25 mouse cellular contexts compared by ENCODE assay signal in the genomic region with DNA sequence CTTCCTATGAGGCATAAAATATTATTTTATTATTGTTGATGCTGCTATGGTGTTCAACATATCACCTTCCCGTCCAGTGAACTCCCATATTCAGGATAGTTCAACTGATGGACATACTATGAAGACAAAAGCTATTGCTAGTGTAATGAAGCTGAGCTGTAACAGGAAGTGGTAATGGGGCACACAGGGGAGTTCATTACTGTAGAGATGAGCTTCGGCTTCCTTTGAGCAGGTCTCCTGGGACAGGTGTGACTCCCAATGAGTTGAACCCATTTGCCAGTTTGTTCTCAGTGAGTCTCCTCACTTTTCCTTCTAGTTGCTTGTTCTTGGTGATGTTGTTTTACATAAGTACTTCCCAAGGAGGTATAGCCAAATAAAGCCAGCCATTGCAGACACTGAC. TPM values are rescaled to one million over a fixed set of nuclear protein-coding genes. Genes with fewer than 3 reads are reported as not detected.
A peak's percentile ranks its signal among the peaks of the same experiment; 100 is the strongest.
DNase-seq lines count a peak whose midpoint lies in the region; ATAC-seq and TF ChIP-seq lines count a peak whose summit lies in the region.
"Had no signal": no experiment of that assay in that cellular context is flagged by ENCODE, and none has a peak within 500 bp of the region (broad histone marks: within the 10 kb centered on the region; RNA-seq: fewer than 3 reads in every experiment).

No protein-coding gene starts in this region.

- H3K9me3 ChIP-seq in stomach, postnatal 0 days (ENCODE audit: control insufficient read depth, low read length), result no peaks in the 10 kb centered on the region
- H3K9me3 ChIP-seq: embryonic facial prominence, embryonic 10.5 days; embryonic facial prominence, embryonic 12.5 days; forebrain, embryonic 13.5 days; forebrain, embryonic 15.5 days had no signal

- TF ChIP-seq EP300 in stomach, postnatal 0 days (optimal IDR thresholded peaks at IDR 0.05), result no peak

- no peaks in the 10 kb centered on the region for H3K36me3 ChIP-seq in spleen, adult 2 months (ENCODE audit: control insufficient read depth, insufficient read depth, low read length)
- H3K36me3 ChIP-seq in stomach, postnatal 0 days (ENCODE audit: control insufficient read depth, insufficient read depth, low read length), result no peaks in the 10 kb centered on the region
- H3K36me3 ChIP-seq: embryonic facial prominence, embryonic 10.5 days; embryonic facial prominence, embryonic 12.5 days; forebrain, embryonic 15.5 days; G1E had no signal

- WGBS in spleen, adult 2 months, result 30% methylated on average over 2 of the region's 2 CpGs
- WGBS in stomach, postnatal 0 days, result 76% methylated on average over 2 of the region's 2 CpGs

- peak; percentile 30 to 36 for DNase-seq in spleen, adult 2 months (ENCODE audit: low read depth in 1 of 2, low spot score in 2 of 2)
- DNase-seq in spleen, postnatal 14 days (ENCODE audit: low spot score in 2 of 2), result no peak
- peak; percentile 25 to 43 for DNase-seq in B cell, adult 2 months
- DNase-seq in stomach, postnatal 0 days (ENCODE audit: low spot score), result no peak
- DNase-seq in urinary bladder, postnatal 10 days (ENCODE audit: low spot score), result no peak
- DNase-seq: adrenal gland, adult 8-10 months; adrenal gland, postnatal 14 days; adrenal gland, postnatal 36 days; cerebellum, adult 11-12 months; cerebellum, adult 2 months; cerebellum, adult 9-10 months; cerebellum, postnatal 10 days; cerebellum, postnatal 25 days; forebrain, postnatal 0 days had no signal

- peaks cover 3% of the 10 kb centered on the region; the same call in 1 of the 2 replicates for H3K4me1 ChIP-seq in spleen, adult 2 months (ENCODE audit: control insufficient read depth, insufficient read depth, insufficient read length)
- H3K4me1 ChIP-seq in stomach, postnatal 0 days (replicated peaks; ENCODE audit: control insufficient read depth, insufficient read depth), result no peaks in the 10 kb centered on the region
- H3K4me1 ChIP-seq: embryonic facial prominence, embryonic 10.5 days; embryonic facial prominence, embryonic 12.5 days; forebrain, embryonic 13.5 days; forebrain, embryonic 15.5 days had no signal

- no peak overlapping the region for H3K9ac ChIP-seq in stomach, postnatal 0 days (ENCODE audit: low read length)
- H3K9ac ChIP-seq: embryonic facial prominence, embryonic 12.5 days; forebrain, embryonic 13.5 days; forebrain, embryonic 15.5 days; forebrain, postnatal 0 days had no signal

- no peak overlapping the region for H3K4me3 ChIP-seq in spleen, adult 2 months (ENCODE audit: extremely low read depth, insufficient read depth, insufficient read length)
- H3K4me3 ChIP-seq in stomach, postnatal 0 days (ENCODE audit: low read depth, low read length), result no peak overlapping the region
- H3K4me3 ChIP-seq: embryonic facial prominence, embryonic 10.5 days; embryonic facial prominence, embryonic 12.5 days; forebrain, embryonic 13.5 days; forebrain, embryonic 15.5 days had no signal

- H3K27ac ChIP-seq in spleen, adult 2 months (ENCODE audit: insufficient read depth, low read length), result no peak overlapping the region
- no peak overlapping the region for H3K27ac ChIP-seq in stomach, postnatal 0 days (replicated peaks)
- H3K27ac ChIP-seq: embryonic facial prominence, embryonic 10.5 days; embryonic facial prominence, embryonic 12.5 days; forebrain, embryonic 13.5 days; forebrain, embryonic 15.5 days had no signal

- H3K4me2 ChIP-seq in stomach, postnatal 0 days (replicated peaks; ENCODE audit: low read depth), result no peak overlapping the region
- H3K4me2 ChIP-seq: embryonic facial prominence, embryonic 12.5 days; forebrain, embryonic 13.5 days; forebrain, embryonic 15.5 days had no signal

- TF ChIP-seq POLR2A in spleen, adult 2 months (IDR thresholded peaks at IDR 0.05; ENCODE audit: low read depth, low read length), result no peak

- peak; percentile 76 for ATAC-seq in neutrophil, adult 5-6 weeks (ENCODE audit: extremely low read depth, insufficient number of reproducible peaks, low FRiP score, poor library complexity, severe bottlenecking)
- no peak for ATAC-seq in stomach, postnatal 0 days (ENCODE audit: low FRiP score, low TSS enrichment)
- ATAC-seq: activated CD4-positive, CD25-positive, alpha-beta regulatory T cell, adult 4 months; forebrain, embryonic 13.5 days; forebrain, embryonic 15.5 days; forebrain, postnatal 0 days; Patski had no signal

- TF ChIP-seq CTCF in spleen, adult 2 months (IDR thresholded peaks at IDR 0.05; ENCODE audit: extremely low read depth, insufficient read depth, insufficient read length, insufficient replicate concordance), result no peak
- no peak for TF ChIP-seq CTCF in stomach, postnatal 0 days (IDR thresholded peaks at IDR 0.05; ENCODE audit: low read depth)

- H3K27me3 ChIP-seq in spleen, adult 2 months (ENCODE audit: control insufficient read depth, insufficient read depth, low read length), result no peaks in the 10 kb centered on the region
- H3K27me3 ChIP-seq in stomach, postnatal 0 days (ENCODE audit: control insufficient read depth, insufficient read depth, low read length), result no peaks in the 10 kb centered on the region
- H3K27me3 ChIP-seq: embryonic facial prominence, embryonic 12.5 days; forebrain, embryonic 13.5 days; forebrain, embryonic 15.5 days; Patski had no signal

RNA-seq across cellular contexts. Expression of a gene that starts 36.1 kb away (rescaled TPM):
- polyA plus RNA-seq in spleen, adult 2 months (2012; rRNA removed), result 0.07 and 0.15 TPM in 2 replicates
- total RNA-seq in neutrophil, adult 5-6 weeks (2017), result 1.6 and 2.2 TPM in 2 replicates
- 33.0 and 39.4 TPM in 2 replicates for polyA plus RNA-seq in stomach, postnatal 0 days (2015; fragmentation: Nextera tagmentation; extraction: Ambion mirVana)
- total RNA-seq: adrenal gland, adult 18-20 months; adrenal gland, adult 8-10 months; adrenal gland, postnatal 14 days; adrenal gland, postnatal 36 days; forebrain, postnatal 0 days; G1E had no signal
- polyA plus RNA-seq: activated CD4-positive, CD25-positive, alpha-beta regulatory T cell, adult 4 months; cerebellum, adult 2 months; cortical plate, adult 2 months; embryonic facial prominence, embryonic 10.5 days; forebrain, embryonic 11.5 days; forebrain, embryonic 13.5 days; forebrain, embryonic 15.5 days; forebrain, postnatal 0 days; G1E had no signal

Comparison
In these comparisons a context has a peak if more than half of its experiments do, and no peak if none do; other contexts are left out.
1. DNase-seq: peak in spleen, adult 2 months (2 of 2) and B cell, adult 2 months (2 of 2); none in spleen, postnatal 14 days (0 of 2), stomach, postnatal 0 days (single experiment) and urinary bladder, postnatal 10 days (single experiment).
2. RNA of a gene that starts 36.1 kb away (polyA plus RNA-seq): 33.0 to 39.4 TPM in stomach, postnatal 0 days; 0.07 to 0.15 TPM in spleen, adult 2 months; every median in the first group is over 10 times any median in the second.